Mouse (Mus musculus) lung, postnatal 4 days (tissue): Measurements from ENCODE around the gene Cars.

Source experiments
- DNase-seq, 2 experiments: peaks; one replicate each; pipeline ENCODE4 v3.0.0; 2021

The Cars gene

GRCm38 (mm10) chr7:143510593-143511334 is 89.1 kb downstream of the Cars start:
- no peak for DNase-seq

DNA sequence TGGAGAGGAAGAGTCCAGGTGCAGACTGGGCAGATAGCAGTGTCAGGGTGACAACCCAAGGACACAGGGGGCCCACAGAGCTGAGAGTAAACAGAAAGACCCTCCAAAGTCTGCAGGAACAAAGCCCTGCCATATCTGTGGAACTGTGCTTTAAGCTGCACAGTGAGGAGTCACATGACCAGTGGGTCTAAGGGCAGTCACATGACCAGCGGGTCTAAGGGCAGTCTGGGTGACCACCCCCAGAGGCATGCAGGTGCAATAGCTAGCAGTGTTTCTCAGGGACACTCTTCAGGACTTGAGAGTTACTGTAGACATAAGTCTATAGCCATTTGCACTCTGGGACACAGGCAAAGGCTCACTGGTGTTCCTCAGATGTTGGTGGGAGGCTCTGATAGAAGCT is 90.3 kb downstream of the Cars start:
- DNase-seq, result no peak
